Mouse (Mus musculus) midbrain, embryonic 15.5 days (tissue): Measurements from ENCODE around the gene Dek. TPM values are rescaled to one million over a fixed set of nuclear protein-coding genes. Genes with fewer than 3 reads are reported as not detected.

Source experiments
- ATAC-seq: fragments of 200-750 bp; cut with Nextera tagmentation; replicated peaks from 2 replicates; pipeline ENCODE4 v1.8.0; 2017; ENCODE audit warnings: moderate TSS enrichment
- H3K27ac ChIP-seq: fragments of 300-500 bp; sonication (generic); 2 replicates; pipeline ENCODE4 v1.5.1; 2015; ENCODE audit warnings: mild to moderate bottlenecking, inconsistent platforms
- H3K27me3 ChIP-seq: fragments of 300-500 bp; sonication (generic); replicated peaks from 2 replicates; pipeline ENCODE4 v1.6.1; 2015; ENCODE audit warnings: inconsistent platforms
- H3K36me3 ChIP-seq: fragments of 300-500 bp; sonication (generic); replicated peaks from 2 replicates; pipeline ENCODE4 v1.6.1; 2015; ENCODE audit warnings: inconsistent platforms
- H3K4me1 ChIP-seq: fragments of 300-500 bp; sonication (generic); 2 replicates; pipeline ENCODE4 v1.6.1; 2015; ENCODE audit warnings: inconsistent platforms
- H3K4me2 ChIP-seq: fragments of 300-500 bp; sonication (generic); 2 replicates; pipeline ENCODE4 v1.6.1; 2015; ENCODE audit warnings: inconsistent platforms, mild to moderate bottlenecking, moderate library complexity
- H3K4me3 ChIP-seq: fragments of 300-500 bp; sonication (generic); 2 replicates; pipeline ENCODE4 v1.5.1; 2015; ENCODE audit warnings: mild to moderate bottlenecking, inconsistent platforms
- H3K9ac ChIP-seq: fragments of 300-500 bp; sonication (generic); 2 replicates; pipeline ENCODE4 v1.6.1; 2015; ENCODE audit warnings: mild to moderate bottlenecking, inconsistent platforms
- H3K9me3 ChIP-seq: fragments of 300-500 bp; sonication (generic); 2 replicates; pipeline ENCODE4 v1.6.1; 2016; ENCODE audit warnings: inconsistent platforms
- WGBS: fragments of 180-500 bp; shearing (Covaris S2); methylation state at CpG from one replicate; pipeline ENCODE4 v1.1.7; 2015; ENCODE audit warnings: mixed read lengths; 5-methylcytosine and 5-hydroxymethylcytosine counted together
- polyA plus RNA-seq: library from polyadenylated mRNA; unstranded; fragments of >200 nt; fragmentation: Nextera tagmentation; extraction: Ambion mirVana; gene quantifications from 2 replicates; pipeline ENCODE4 v1.2.1, GENCODE M21; 2015

The Dek gene
- 112 and 122 TPM in 2 replicates for polyA plus RNA-seq

- Histone ChIP-seq H3K36me3 (no peaks in the 10 kb centered on the region), H3K4me2 (peak within 1 kb of the TSS; percentile 79), H3K27me3 (no peaks in the 10 kb centered on the region), H3K9ac (peak within 1 kb of the TSS; percentile 86), H3K4me1 (peaks cover 27% of the 10 kb centered on the region), H3K27ac (peak within 1 kb of the TSS; percentile 99), H3K4me3 (peak within 1 kb of the TSS; percentile 95), H3K9me3 (no peaks in the 10 kb centered on the region)
- peak; percentile 95 for ATAC-seq
- WGBS: under 1% methylated on average over 127 of the region's 129 CpGs
Measured at GRCm38 (mm10) chr13:47105711-47106579, at the start of gene Dek. Gene Dek, minus strand, starts transcription at chr13:47106201.

- H3K27ac ChIP-seq: no peak overlapping the region
- no peak overlapping the region for H3K9ac ChIP-seq
- WGBS: 72% methylated on average over 4 of the region's 4 CpGs
- H3K9me3 ChIP-seq: no peaks in the 10 kb centered on the region
- H3K4me3 ChIP-seq: no peak overlapping the region
- H3K4me1 ChIP-seq: no peaks in the 10 kb centered on the region
- ATAC-seq: no peak
- no peaks in the 10 kb centered on the region for H3K36me3 ChIP-seq
- no peaks in the 10 kb centered on the region for H3K27me3 ChIP-seq
- no peak overlapping the region for H3K4me2 ChIP-seq
Measured at GRCm38 (mm10) chr13:47154866-47155265, 48.9 kb upstream of the Dek start.

GRCm38 (mm10) chr13:47153206-47153605, 47.2 kb upstream of the Dek start:
- no peaks in the 10 kb centered on the region for H3K36me3 ChIP-seq
- no peak overlapping the region for H3K27ac ChIP-seq
- no peaks in the 10 kb centered on the region for H3K27me3 ChIP-seq
- no peak overlapping the region for H3K4me3 ChIP-seq
- H3K9ac ChIP-seq: no peak overlapping the region
- 65% methylated on average over 5 of the region's 5 CpGs for WGBS
- no peak overlapping the region for H3K4me2 ChIP-seq
- H3K4me1 ChIP-seq: 0 out of 2 replicates have a peak, but pooled peaks cover 5% of the 10 kb centered on the region
- ATAC-seq: no peak
- H3K9me3 ChIP-seq: no peaks in the 10 kb centered on the region

GRCm38 (mm10) chr13:47152390-47152789, 46.4 kb upstream of the Dek start:
- Histone ChIP-seq H3K9me3 (no peaks in the 10 kb centered on the region), H3K9ac (no peak overlapping the region), H3K4me1 (0 out of 2 replicates have a peak, but pooled peaks cover 5% of the 10 kb centered on the region), H3K4me3 (no peak overlapping the region), H3K36me3 (no peaks in the 10 kb centered on the region), H3K4me2 (no peak overlapping the region), H3K27ac (no peak overlapping the region), H3K27me3 (no peaks in the 10 kb centered on the region)
- 34% methylated on average over 7 of the region's 7 CpGs for WGBS
- peak; percentile 72; the same call in 1 of the 2 replicates for ATAC-seq

GRCm38 (mm10) chr13:47151060-47151459, 45.1 kb upstream of the Dek start:
- 95% methylated on average over 14 of the region's 14 CpGs for WGBS

GRCm38 (mm10) chr13:47149993-47150392, 44.0 kb upstream of the Dek start:
- WGBS: 93% methylated on average over 10 of the region's 10 CpGs
- no peak overlapping the region for H3K4me3 ChIP-seq
- H3K4me2 ChIP-seq: no peak overlapping the region
- ATAC-seq: no peak
- no peak overlapping the region for H3K27ac ChIP-seq
- no peak overlapping the region for H3K9ac ChIP-seq
- H3K4me1 ChIP-seq: 0 out of 2 replicates have a peak, but pooled peaks cover 5% of the 10 kb centered on the region
- no peaks in the 10 kb centered on the region for H3K27me3 ChIP-seq
- no peaks in the 10 kb centered on the region for H3K9me3 ChIP-seq
- H3K36me3 ChIP-seq: no peaks in the 10 kb centered on the region

More at GRCm38 (mm10) chr13:47151060-47151459, 45.1 kb upstream of the Dek start:
- ATAC-seq: no peak
- H3K9me3 ChIP-seq: no peaks in the 10 kb centered on the region
- no peak overlapping the region for H3K4me2 ChIP-seq
- no peaks in the 10 kb centered on the region for H3K36me3 ChIP-seq
- H3K27me3 ChIP-seq: no peaks in the 10 kb centered on the region
- H3K9ac ChIP-seq: no peak overlapping the region
- 0 out of 2 replicates have a peak, but pooled peaks cover 5% of the 10 kb centered on the region for H3K4me1 ChIP-seq
- no peak overlapping the region for H3K4me3 ChIP-seq
- no peak overlapping the region for H3K27ac ChIP-seq

GRCm38 (mm10) chr13:47148573-47148972, 42.6 kb upstream of the Dek start:
- no peak overlapping the region for H3K9ac ChIP-seq
- H3K4me1 ChIP-seq: 0 out of 2 replicates have a peak, but pooled peaks cover 5% of the 10 kb centered on the region
- H3K27me3 ChIP-seq: no peaks in the 10 kb centered on the region
- H3K4me2 ChIP-seq: no peak overlapping the region
- no peaks in the 10 kb centered on the region for H3K36me3 ChIP-seq
- H3K27ac ChIP-seq: no peak overlapping the region
- 62% methylated on average over 11 of the region's 11 CpGs for WGBS
- no peak for ATAC-seq
- no peaks in the 10 kb centered on the region for H3K9me3 ChIP-seq
- no peak overlapping the region for H3K4me3 ChIP-seq

- no peak for ATAC-seq
- Histone ChIP-seq H3K4me3 (no peak overlapping the region), H3K9ac (no peak overlapping the region), H3K9me3 (no peaks in the 10 kb centered on the region), H3K27me3 (no peaks in the 10 kb centered on the region), H3K36me3 (no peaks in the 10 kb centered on the region), H3K4me1 (0 out of 2 replicates have a peak, but pooled peaks cover 5% of the 10 kb centered on the region), H3K27ac (no peak overlapping the region), H3K4me2 (no peak overlapping the region)
- WGBS: 72% methylated on average over 7 of the region's 7 CpGs
Measured at GRCm38 (mm10) chr13:47146388-47146787, 40.4 kb upstream of the Dek start.

- WGBS: 76% methylated on average over 9 of the region's 9 CpGs
- no peak for ATAC-seq
Measured at GRCm38 (mm10) chr13:47145939-47146338, 39.9 kb upstream of the Dek start.

GRCm38 (mm10) chr13:47142764-47143163, 36.8 kb upstream of the Dek start:
- no peak overlapping the region for H3K27ac ChIP-seq

More at GRCm38 (mm10) chr13:47145939-47146338, 39.9 kb upstream of the Dek start:
- no peaks in the 10 kb centered on the region for H3K9me3 ChIP-seq
- H3K4me1 ChIP-seq: 0 out of 2 replicates have a peak, but pooled peaks cover 5% of the 10 kb centered on the region
- H3K4me3 ChIP-seq: no peak overlapping the region
- no peaks in the 10 kb centered on the region for H3K27me3 ChIP-seq
- H3K4me2 ChIP-seq: no peak overlapping the region
- no peaks in the 10 kb centered on the region for H3K36me3 ChIP-seq
- H3K9ac ChIP-seq: no peak overlapping the region
- H3K27ac ChIP-seq: no peak overlapping the region

GRCm38 (mm10) chr13:47135741-47136140, 29.7 kb upstream of the Dek start:
- ATAC-seq: no peak
- no peak overlapping the region for H3K4me3 ChIP-seq
- H3K9ac ChIP-seq: no peak overlapping the region
- no peaks in the 10 kb centered on the region for H3K9me3 ChIP-seq
- WGBS: 93% methylated on average over 7 of the region's 7 CpGs
- H3K4me1 ChIP-seq: no peaks in the 10 kb centered on the region
- H3K27me3 ChIP-seq: no peaks in the 10 kb centered on the region
- H3K27ac ChIP-seq: no peak overlapping the region
- no peak overlapping the region for H3K4me2 ChIP-seq
- H3K36me3 ChIP-seq: no peaks in the 10 kb centered on the region

More at GRCm38 (mm10) chr13:47142764-47143163, 36.8 kb upstream of the Dek start:
- WGBS: 80% methylated on average over 6 of the region's 6 CpGs
- H3K27me3 ChIP-seq: no peaks in the 10 kb centered on the region
- H3K4me2 ChIP-seq: no peak overlapping the region
- no peaks in the 10 kb centered on the region for H3K36me3 ChIP-seq
- no peaks in the 10 kb centered on the region for H3K4me1 ChIP-seq
- ATAC-seq: no peak
- H3K9ac ChIP-seq: no peak overlapping the region
- no peak overlapping the region for H3K4me3 ChIP-seq
- H3K9me3 ChIP-seq: no peaks in the 10 kb centered on the region

- Histone ChIP-seq H3K4me1 (no peaks in the 10 kb centered on the region), H3K9ac (no peak overlapping the region), H3K4me3 (no peak overlapping the region), H3K9me3 (no peaks in the 10 kb centered on the region), H3K27ac (no peak overlapping the region), H3K4me2 (no peak overlapping the region), H3K27me3 (no peaks in the 10 kb centered on the region), H3K36me3 (no peaks in the 10 kb centered on the region)
- WGBS: 90% methylated on average over 7 of the region's 7 CpGs
- no peak for ATAC-seq
Measured at GRCm38 (mm10) chr13:47134836-47135235, 28.8 kb upstream of the Dek start.
